Mouse (Mus musculus) ovary, postnatal 36 days (tissue): ENCODE data around the gene Map3k14.
"Not testable (repeated sequence)": the region's sequence is repeated elsewhere in the genome, so short reads cannot be mapped to it uniquely, and the experiment has no call there.

Experiments used
- DNase-seq: peaks from one replicate; pipeline ENCODE4 v3.0.0; 2022; ENCODE audit warnings: low spot score, mixed read lengths

Gene Map3k14

GRCm38 (mm10) chr11:103246081-103246730, 21.1 kb downstream of the Map3k14 start:
- DNase-seq: peak; percentile 35

GRCm38 (mm10) chr11:103244856-103245255, 22.4 kb downstream of the Map3k14 start:
- no peak for DNase-seq

- DNase-seq: no peak
These were observed 26.5 kb downstream of the Map3k14 start for GRCm38 (mm10) chr11:103240740-103241139.

- no peak for DNase-seq
These were observed 29.5 kb downstream of the Map3k14 start for GRCm38 (mm10) chr11:103237757-103238156.

- DNase-seq: no peak
These were observed 30.4 kb downstream of the Map3k14 start for GRCm38 (mm10) chr11:103236903-103237302.

- DNase-seq: no peak
These were observed 30.8 kb downstream of the Map3k14 start for GRCm38 (mm10) chr11:103236431-103236830.

GRCm38 (mm10) chr11:103235702-103236101, 31.6 kb downstream of the Map3k14 start:
- no peak for DNase-seq

GRCm38 (mm10) chr11:103234447-103234846, 32.8 kb downstream of the Map3k14 start:
- no peak for DNase-seq

- peak; percentile 81 for DNase-seq
These were observed 34.3 kb downstream of the Map3k14 start for GRCm38 (mm10) chr11:103232966-103233365.

- DNase-seq: no peak
These were observed 35.9 kb downstream of the Map3k14 start for GRCm38 (mm10) chr11:103231367-103231766.

- DNase-seq: no peak
These were observed 36.6 kb downstream of the Map3k14 start for GRCm38 (mm10) chr11:103230626-103231025.

GRCm38 (mm10) chr11:103229608-103230007, 37.7 kb downstream of the Map3k14 start:
- DNase-seq: no peak

- no peak for DNase-seq
These were observed 43.3 kb downstream of the Map3k14 start for GRCm38 (mm10) chr11:103223951-103224456.

- DNase-seq: no peak
These were observed 43.8 kb downstream of the Map3k14 start for GRCm38 (mm10) chr11:103223444-103223843.

- not testable (repeated sequence) for DNase-seq
These were observed 44.6 kb downstream of the Map3k14 start for GRCm38 (mm10) chr11:103222718-103223117.

GRCm38 (mm10) chr11:103221437-103221836, 45.8 kb downstream of the Map3k14 start:
- no peak for DNase-seq

- DNase-seq: no peak
These were observed 47.3 kb downstream of the Map3k14 start for GRCm38 (mm10) chr11:103219995-103220394.

GRCm38 (mm10) chr11:103219259-103219658, 48.0 kb downstream of the Map3k14 start:
- no peak for DNase-seq

GRCm38 (mm10) chr11:103218517-103218901, 48.8 kb downstream of the Map3k14 start:
- no peak for DNase-seq

GRCm38 (mm10) chr11:103217790-103218516, 49.3 kb downstream of the Map3k14 start, which contains the start of gene Spata32:
Gene Spata32 (minus strand): TSS chr11:103218432.
- peak; percentile 51 for DNase-seq

GRCm38 (mm10) chr11:103215355-103215754, 51.9 kb downstream of the Map3k14 start:
- DNase-seq: no peak

GRCm38 (mm10) chr11:103213712-103214111, 53.6 kb downstream of the Map3k14 start:
- no peak for DNase-seq

- no peak for DNase-seq
These were observed 57.0 kb downstream of the Map3k14 start for GRCm38 (mm10) chr11:103210291-103210690.
